Mouse (Mus musculus) forebrain, embryonic 16.5 days (tissue): ENCODE data around the gene Klhl25. TPM values are rescaled to one million over a fixed set of nuclear protein-coding genes. Genes with fewer than 3 reads are reported as not detected.
"Not testable (repeated sequence)": the region's sequence is repeated elsewhere in the genome, so short reads cannot be mapped to it uniquely, and the experiment has no call there.

Experiments used
- ATAC-seq: fragments of 200-750 bp; cut with Nextera tagmentation; 2 replicates; pipeline ENCODE4 v1.8.0; 2017; ENCODE audit warnings: mild to moderate bottlenecking, moderate library complexity
- H3K27ac ChIP-seq: fragments of 300-500 bp; sonication (generic); 2 replicates; pipeline ENCODE4 v1.5.1; 2014; ENCODE audit warnings: low read length, control low read depth
- H3K27me3 ChIP-seq: fragments of 300-500 bp; sonication (generic); replicated peaks from 2 replicates; pipeline ENCODE4 v1.6.1; 2014; ENCODE audit warnings: low read length; ENCODE audit not compliant: control insufficient read depth, insufficient read depth
- H3K36me3 ChIP-seq: fragments of 300-500 bp; sonication (generic); 2 replicates; pipeline ENCODE4 v1.6.1; 2014; ENCODE audit not compliant: control insufficient read depth, insufficient read depth
- H3K4me1 ChIP-seq: fragments of 300-500 bp; sonication (generic); replicated peaks from 2 replicates; pipeline ENCODE4 v1.6.1; 2014; ENCODE audit warnings: low read length; ENCODE audit not compliant: control insufficient read depth, insufficient read depth
- H3K4me2 ChIP-seq: fragments of 300-500 bp; sonication (generic); 2 replicates; pipeline ENCODE4 v1.6.1; 2014; ENCODE audit warnings: mild to moderate bottlenecking, low read length, control low read depth
- H3K4me3 ChIP-seq: fragments of 300-500 bp; sonication (generic); replicated peaks from 2 replicates; pipeline ENCODE4 v1.5.1; 2014; ENCODE audit warnings: mild to moderate bottlenecking, low read length, control low read depth
- H3K9ac ChIP-seq: fragments of 300-500 bp; sonication (generic); replicated peaks from 2 replicates; pipeline ENCODE4 v1.6.1; 2014; ENCODE audit warnings: low read depth, low read length, control low read depth
- H3K9me3 ChIP-seq: fragments of 300-500 bp; sonication (generic); 2 replicates; pipeline ENCODE4 v1.6.1; 2016; ENCODE audit warnings: low read length; ENCODE audit not compliant: control insufficient read depth
- WGBS: fragments of 180-500 bp; shearing (Covaris S2); extraction: QIAGEN DNeasy Blood & Tissue Kit; methylation state at CpG from one replicate; pipeline ENCODE4 v1.1.7; 2014; 5-methylcytosine and 5-hydroxymethylcytosine counted together
- polyA plus RNA-seq: library from polyadenylated mRNA; unstranded; fragments of >200 nt; fragmentation: Nextera tagmentation; extraction: Ambion mirVana; gene quantifications from 2 replicates; pipeline ENCODE4 v1.2.1, GENCODE M21; 2015

The Klhl25 gene
- polyA plus RNA-seq, 1 experiment from 2014 or later = 43.7 TPM

- 90% methylated on average over 8 of the region's 8 CpGs for WGBS
- H3K4me1 ChIP-seq = no peaks in the 10 kb centered on the region
- no peak overlapping the region for H3K4me3 ChIP-seq
- no peak overlapping the region for H3K4me2 ChIP-seq
- ATAC-seq = no peak
- no peaks in the 10 kb centered on the region for H3K27me3 ChIP-seq
- no peaks in the 10 kb centered on the region for H3K9me3 ChIP-seq
- H3K36me3 ChIP-seq = no peaks in the 10 kb centered on the region
- no peak overlapping the region for H3K27ac ChIP-seq
- no peak overlapping the region for H3K9ac ChIP-seq
Observed at GRCm38 (mm10) chr7:75822087-75822668, 25.9 kb upstream of the Klhl25 start.

GRCm38 (mm10) chr7:75823071-75823470 is 25.0 kb upstream of the Klhl25 start:
- Histone ChIP-seq H3K27ac (no peak overlapping the region), H3K4me3 (no peak overlapping the region), H3K9me3 (no peaks in the 10 kb centered on the region), H3K4me2 (no peak overlapping the region), H3K36me3 (no peaks in the 10 kb centered on the region), H3K27me3 (no peaks in the 10 kb centered on the region), H3K4me1 (no peaks in the 10 kb centered on the region), H3K9ac (no peak overlapping the region)
- ATAC-seq = no peak
- 84% methylated on average over 2 of the region's 2 CpGs for WGBS

GRCm38 (mm10) chr7:75826360-75827103 is 21.6 kb upstream of the Klhl25 start:
- Histone ChIP-seq H3K9ac (no peak overlapping the region), H3K27ac (no peak overlapping the region), H3K4me1 (no peaks in the 10 kb centered on the region), H3K27me3 (no peaks in the 10 kb centered on the region), H3K4me2 (no peak overlapping the region), H3K36me3 (no peaks in the 10 kb centered on the region), H3K9me3 (no peaks in the 10 kb centered on the region), H3K4me3 (no peak overlapping the region)
- 78% methylated on average over 3 of the region's 4 CpGs for WGBS
- no peak for ATAC-seq

- Histone ChIP-seq H3K36me3 (no peaks in the 10 kb centered on the region), H3K4me3 (no peak overlapping the region), H3K9ac (no peak overlapping the region), H3K27ac (no peak overlapping the region), H3K4me2 (no peak overlapping the region), H3K4me1 (no peaks in the 10 kb centered on the region), H3K9me3 (no peaks in the 10 kb centered on the region), H3K27me3 (no peaks in the 10 kb centered on the region)
- WGBS = 88% methylated on average over 1 of the region's 1 CpGs
- ATAC-seq = no peak
Observed at GRCm38 (mm10) chr7:75827357-75827756, 20.8 kb upstream of the Klhl25 start.

- WGBS = 26% methylated on average over 10 of the region's 10 CpGs
- Histone ChIP-seq H3K9ac (no peak overlapping the region), H3K36me3 (no peaks in the 10 kb centered on the region), H3K4me3 (no peak overlapping the region), H3K27me3 (no peaks in the 10 kb centered on the region), H3K9me3 (no peaks in the 10 kb centered on the region), H3K27ac (no peak overlapping the region), H3K4me1 (no peaks in the 10 kb centered on the region), H3K4me2 (no peak overlapping the region)
- ATAC-seq = peak; percentile 74
Observed at GRCm38 (mm10) chr7:75827850-75828249, 20.3 kb upstream of the Klhl25 start.

- 94% methylated on average over 5 of the region's 5 CpGs for WGBS
Observed at GRCm38 (mm10) chr7:75828536-75828935, 19.6 kb upstream of the Klhl25 start.

GRCm38 (mm10) chr7:75830251-75831060 is 17.7 kb upstream of the Klhl25 start:
- WGBS = 75% methylated on average over 6 of the region's 6 CpGs
- no peak for ATAC-seq
- no peak overlapping the region for H3K4me2 ChIP-seq

More at GRCm38 (mm10) chr7:75828536-75828935, 19.6 kb upstream of the Klhl25 start:
- Histone ChIP-seq H3K36me3 (no peaks in the 10 kb centered on the region), H3K4me3 (no peak overlapping the region), H3K4me2 (no peak overlapping the region), H3K27me3 (no peaks in the 10 kb centered on the region), H3K9ac (no peak overlapping the region), H3K4me1 (no peaks in the 10 kb centered on the region), H3K9me3 (no peaks in the 10 kb centered on the region), H3K27ac (no peak overlapping the region)
- ATAC-seq = no peak

GRCm38 (mm10) chr7:75833960-75834359 is 14.2 kb upstream of the Klhl25 start:
- H3K36me3 ChIP-seq, H3K27ac ChIP-seq, H3K9ac ChIP-seq, H3K4me1 ChIP-seq, H3K4me2 ChIP-seq, ATAC-seq, H3K4me3 ChIP-seq, H3K27me3 ChIP-seq, H3K9me3 ChIP-seq: not testable (repeated sequence)
- WGBS = 68% methylated on average over 3 of the region's 4 CpGs

More at GRCm38 (mm10) chr7:75830251-75831060, 17.7 kb upstream of the Klhl25 start:
- H3K27me3 ChIP-seq = no peaks in the 10 kb centered on the region
- no peak overlapping the region for H3K9ac ChIP-seq
- H3K36me3 ChIP-seq = no peaks in the 10 kb centered on the region
- no peaks in the 10 kb centered on the region for H3K9me3 ChIP-seq
- no peak overlapping the region for H3K4me3 ChIP-seq
- H3K27ac ChIP-seq = no peak overlapping the region
- H3K4me1 ChIP-seq = no peaks in the 10 kb centered on the region

GRCm38 (mm10) chr7:75834932-75835631 is 13.0 kb upstream of the Klhl25 start:
- H3K4me2 ChIP-seq, ATAC-seq, H3K36me3 ChIP-seq, H3K4me1 ChIP-seq, H3K9ac ChIP-seq, H3K9me3 ChIP-seq, H3K27ac ChIP-seq, H3K4me3 ChIP-seq, H3K27me3 ChIP-seq: not testable (repeated sequence)
- WGBS = 91% methylated on average over 3 of the region's 6 CpGs
